Mouse (Mus musculus) limb, embryonic 14.5 days (tissue): ENCODE results near the gene Dot1l. TPM values are rescaled to one million over a fixed set of nuclear protein-coding genes. Genes with fewer than 3 reads are reported as not detected.

Experiments
- ATAC-seq: fragments of 200-750 bp; cut with Nextera tagmentation; 2 replicates; pipeline ENCODE4 v1.8.0; 2017; ENCODE audit warnings: low read depth, moderate number of reproducible peaks, moderate TSS enrichment; ENCODE audit not compliant: low FRiP score
- DNase-seq: peaks from one replicate; pipeline ENCODE4 v3.0.0-alpha.2; 2015; ENCODE audit warnings: low spot score
- H3K27ac ChIP-seq: fragments of 300-500 bp; sonication (generic); replicated peaks from 2 replicates; pipeline ENCODE4 v1.5.1; 2014; ENCODE audit warnings: low read depth, mild to moderate bottlenecking, low read length, moderate library complexity, mixed read lengths
- H3K27me3 ChIP-seq: fragments of 300-500 bp; sonication (generic); 2 replicates; pipeline ENCODE4 v1.6.1; 2014; ENCODE audit warnings: low read length, mixed read lengths; ENCODE audit not compliant: control insufficient read depth, insufficient read depth
- H3K36me3 ChIP-seq: fragments of 300-500 bp; sonication (generic); 2 replicates; pipeline ENCODE4 v1.6.1; 2014; ENCODE audit warnings: mild to moderate bottlenecking, low read length, moderate library complexity, mixed read lengths; ENCODE audit not compliant: control insufficient read depth, insufficient read depth
- H3K4me1 ChIP-seq: fragments of 300-500 bp; sonication (generic); 2 replicates; pipeline ENCODE4 v1.6.1; 2014; ENCODE audit warnings: antibody characterized with exemption, low read length, mixed read lengths; ENCODE audit not compliant: control insufficient read depth, insufficient read depth
- H3K4me2 ChIP-seq: fragments of 300-500 bp; sonication (generic); replicated peaks from 2 replicates; pipeline ENCODE4 v1.6.1; 2014; ENCODE audit warnings: low read depth, mild to moderate bottlenecking, low read length, moderate library complexity; ENCODE audit not compliant: severe bottlenecking
- H3K4me3 ChIP-seq: fragments of 300-500 bp; sonication (generic); replicated peaks from 2 replicates; pipeline ENCODE4 v1.5.1; 2014; ENCODE audit warnings: low read length
- H3K9ac ChIP-seq: fragments of 300-500 bp; sonication (generic); 2 replicates; pipeline ENCODE4 v1.6.1; 2014; ENCODE audit warnings: mild to moderate bottlenecking, low read depth, low read length, moderate library complexity; ENCODE audit not compliant: severe bottlenecking
- H3K9me3 ChIP-seq: fragments of 300-500 bp; sonication (generic); 2 replicates; pipeline ENCODE4 v1.6.1; 2016; ENCODE audit warnings: low read length; ENCODE audit not compliant: control insufficient read depth
- POLR2A ChIP-seq: fragments of 200-500 bp; IDR thresholded peaks from 2 replicates; pipeline ENCODE4 v1.8.0; 2012; ENCODE audit warnings: inconsistent platforms, mild to moderate bottlenecking, moderate library complexity, borderline replicate concordance; ENCODE audit not compliant: insufficient read depth, insufficient read length; ENCODE audit errors: extremely low read depth
- WGBS: fragments of 180-500 bp; shearing (Covaris S2); extraction: QIAGEN DNeasy Blood & Tissue Kit; methylation state at CpG from one replicate; pipeline ENCODE4 v1.1.7; 2014; 5-methylcytosine and 5-hydroxymethylcytosine counted together
- polyA plus RNA-seq, 2 experiments: library from polyadenylated mRNA; depleted of rRNA in 1 of 2; stranded (reverse) in 1 of 2; unstranded in 1 of 2; fragments of >200 nt; fragmentation: Nextera tagmentation in 1 of 2; extraction: Ambion mirVana in 1 of 2; gene quantifications; 2 replicates each; pipeline versions ENCODE4 v1.2.1 to v1.2.3; 2012 to 2014

The Dot1l gene
- polyA plus RNA-seq, 2 experiments = 22.7 to 55.1 TPM

- Histone ChIP-seq H3K4me1 (peaks cover 9% of the 10 kb centered on the region), H3K27ac (no peak overlapping the region), H3K4me3 (no peak overlapping the region), H3K9me3 (no peaks in the 10 kb centered on the region), H3K4me2 (no peak overlapping the region), H3K9ac (no peak overlapping the region), H3K27me3 (no peaks in the 10 kb centered on the region), H3K36me3 (peaks cover 5% of the 10 kb centered on the region)
- no peak for DNase-seq
- ATAC-seq = no peak
- 64% methylated on average over 8 of the region's 8 CpGs for whole genome bisulfite sequencing
- TF ChIP-seq POLR2A = no peak
These were observed 69.0 kb downstream of the Dot1l start for GRCm38 (mm10) chr10:80823847-80824643.

GRCm38 (mm10) chr10:80824827-80825226 is 69.8 kb downstream of the Dot1l start:
- no peak overlapping the region for H3K4me2 ChIP-seq
- 86% methylated on average over 2 of the region's 2 CpGs for WGBS
- H3K27me3 ChIP-seq = no peaks in the 10 kb centered on the region
- no peak overlapping the region for H3K27ac ChIP-seq
- no peak overlapping the region for H3K4me3 ChIP-seq
- H3K9ac ChIP-seq = no peak overlapping the region
- ATAC-seq (no peak), DNase-seq (no peak)
- H3K36me3 ChIP-seq = peaks cover 13% of the 10 kb centered on the region
- peaks cover 9% of the 10 kb centered on the region for H3K4me1 ChIP-seq
- no peaks in the 10 kb centered on the region for H3K9me3 ChIP-seq
- TF ChIP-seq POLR2A = no peak

GRCm38 (mm10) chr10:80826151-80827062 is 71.4 kb downstream of the Dot1l start, which contains the start of gene Oaz1:
Gene Oaz1 (plus strand): TSS chr10:80826656.
- Histone ChIP-seq H3K4me3 (peak within 1 kb of the TSS; percentile 66), H3K27ac (peak within 1 kb of the TSS; percentile 86), H3K27me3 (no peaks in the 10 kb centered on the region), H3K9ac (peak within 1 kb of the TSS; percentile 92), H3K9me3 (no peaks in the 10 kb centered on the region), H3K4me1 (peaks cover 9% of the 10 kb centered on the region), H3K4me2 (peak within 1 kb of the TSS; percentile 93), H3K36me3 (peaks cover 24% of the 10 kb centered on the region)
- peak; percentile 77; the same call in 1 of the 2 replicates for TF ChIP-seq POLR2A
- DNase-seq (peak; percentile 100), ATAC-seq (peak; percentile 97)
- under 1% methylated on average over 68 of the region's 82 CpGs for WGBS

GRCm38 (mm10) chr10:80827063-80827869 is 72.3 kb downstream of the Dot1l start:
- Histone ChIP-seq H3K4me1 (peaks cover 9% of the 10 kb centered on the region), H3K4me3 (peak overlapping the region; percentile 66), H3K27ac (peak overlapping the region; percentile 86; the same call in 1 of the 2 replicates), H3K4me2 (peak overlapping the region; percentile 93), H3K9ac (peak overlapping the region; percentile 92), H3K27me3 (no peaks in the 10 kb centered on the region), H3K9me3 (no peaks in the 10 kb centered on the region), H3K36me3 (peaks cover 24% of the 10 kb centered on the region)
- no peak for ATAC-seq
- DNase-seq = no peak
- TF ChIP-seq POLR2A = no peak
- 8% methylated on average over 27 of the region's 29 CpGs for WGBS
